Mouse (Mus musculus): ENCODE data around the gene Pnkd. TPM values are rescaled to one million over a fixed set of nuclear protein-coding genes. Genes with fewer than 3 reads are reported as not detected.

The Pnkd gene
- polyA plus RNA-seq, 1 experiment = 10.0 TPM

GRCm38 (mm10) chr1:74353453-74354229 lies 68.9 kb downstream of the Pnkd start:
- H3K36me3 ChIP-seq (ENCODE audit: control insufficient read depth) = no peaks in the 10 kb centered on the region
- TF ChIP-seq GATA1 (IDR thresholded peaks at IDR 0.05; ENCODE audit: low read length) (no peak), TAL1 (IDR thresholded peaks at IDR 0.05; ENCODE audit: low read length) (no peak)
- H3K27me3 ChIP-seq (ENCODE audit: control insufficient read depth) = no peaks in the 10 kb centered on the region
- no peaks in the 10 kb centered on the region for H3K9me3 ChIP-seq (ENCODE audit: control insufficient read depth, low read length)
- no peaks in the 10 kb centered on the region for H3K4me1 ChIP-seq (ENCODE audit: control insufficient read depth)
- H3K4me3 ChIP-seq (replicated peaks) = no peak overlapping the region

GRCm38 (mm10) chr1:74357531-74357930 lies 72.8 kb downstream of the Pnkd start:
- Histone ChIP-seq H3K4me1 (ENCODE audit: control insufficient read depth) (no peaks in the 10 kb centered on the region; the same call in 1 of the 2 replicates), H3K27me3 (ENCODE audit: control insufficient read depth) (no peaks in the 10 kb centered on the region), H3K36me3 (ENCODE audit: control insufficient read depth) (no peaks in the 10 kb centered on the region), H3K9me3 (ENCODE audit: control insufficient read depth, low read length) (no peaks in the 10 kb centered on the region), H3K4me3 (replicated peaks) (no peak overlapping the region)
- TF ChIP-seq TAL1 (IDR thresholded peaks at IDR 0.05; ENCODE audit: low read length) (no peak), GATA1 (IDR thresholded peaks at IDR 0.05; ENCODE audit: low read length) (no peak)

- H3K4me3 ChIP-seq (replicated peaks) = no peak overlapping the region
- no peaks in the 10 kb centered on the region; the same call in 1 of the 2 replicates for H3K4me1 ChIP-seq (ENCODE audit: control insufficient read depth)
- H3K9me3 ChIP-seq (ENCODE audit: control insufficient read depth, low read length) = no peaks in the 10 kb centered on the region
- no peaks in the 10 kb centered on the region for H3K27me3 ChIP-seq (ENCODE audit: control insufficient read depth)
- no peaks in the 10 kb centered on the region for H3K36me3 ChIP-seq (ENCODE audit: control insufficient read depth)
- TF ChIP-seq TAL1 (IDR thresholded peaks at IDR 0.05; ENCODE audit: low read length) (no peak), GATA1 (IDR thresholded peaks at IDR 0.05; ENCODE audit: low read length) (no peak)
Observed at GRCm38 (mm10) chr1:74359952-74360517, 75.3 kb downstream of the Pnkd start.

- no peak within 1 kb of the TSS for H3K4me3 ChIP-seq (replicated peaks)
- H3K4me1 ChIP-seq (ENCODE audit: control insufficient read depth) = no peaks in the 10 kb centered on the region; the same call in none of the 2 replicates
- TF ChIP-seq TAL1 (IDR thresholded peaks at IDR 0.05; ENCODE audit: low read length) = no peak
- TF ChIP-seq GATA1 (IDR thresholded peaks at IDR 0.05; ENCODE audit: low read length) = no peak
- H3K27me3 ChIP-seq (ENCODE audit: control insufficient read depth) = no peaks in the 10 kb centered on the region; the same call in 1 of the 2 replicates
- no peaks in the 10 kb centered on the region for H3K36me3 ChIP-seq (ENCODE audit: control insufficient read depth)
- no peaks in the 10 kb centered on the region for H3K9me3 ChIP-seq (ENCODE audit: control insufficient read depth, low read length)
Observed at GRCm38 (mm10) chr1:74361812-74362211, 77.1 kb downstream of the Pnkd start, which contains the start of gene Catip. Catip (plus strand) TSS chr1:74362108.

- Histone ChIP-seq H3K36me3 (ENCODE audit: control insufficient read depth) (no peaks in the 10 kb centered on the region), H3K4me1 (ENCODE audit: control insufficient read depth) (peaks cover 4% of the 10 kb centered on the region), H3K9me3 (ENCODE audit: control insufficient read depth, low read length) (no peaks in the 10 kb centered on the region), H3K27me3 (ENCODE audit: control insufficient read depth) (peaks cover 2% of the 10 kb centered on the region), H3K4me3 (replicated peaks) (no peak overlapping the region)
- TF ChIP-seq TAL1 (IDR thresholded peaks at IDR 0.05; ENCODE audit: low read length) (no peak), GATA1 (IDR thresholded peaks at IDR 0.05; ENCODE audit: low read length) (no peak)
Observed at GRCm38 (mm10) chr1:74362325-74363229, 77.8 kb downstream of the Pnkd start.

GRCm38 (mm10) chr1:74363437-74363836 lies 78.7 kb downstream of the Pnkd start:
- Histone ChIP-seq H3K4me1 (ENCODE audit: control insufficient read depth) (peaks cover 12% of the 10 kb centered on the region), H3K9me3 (ENCODE audit: control insufficient read depth, low read length) (no peaks in the 10 kb centered on the region), H3K27me3 (ENCODE audit: control insufficient read depth) (peaks cover 9% of the 10 kb centered on the region), H3K36me3 (ENCODE audit: control insufficient read depth) (no peaks in the 10 kb centered on the region), H3K4me3 (replicated peaks) (no peak overlapping the region)
- TF ChIP-seq GATA1 (IDR thresholded peaks at IDR 0.05; ENCODE audit: low read length) = no peak
- TF ChIP-seq TAL1 (IDR thresholded peaks at IDR 0.05; ENCODE audit: low read length) = no peak

GRCm38 (mm10) chr1:74364270-74364669 lies 79.5 kb downstream of the Pnkd start:
- Histone ChIP-seq H3K36me3 (ENCODE audit: control insufficient read depth) (no peaks in the 10 kb centered on the region), H3K4me1 (ENCODE audit: control insufficient read depth) (peaks cover 16% of the 10 kb centered on the region), H3K27me3 (ENCODE audit: control insufficient read depth) (peaks cover 9% of the 10 kb centered on the region), H3K4me3 (replicated peaks) (no peak overlapping the region), H3K9me3 (ENCODE audit: control insufficient read depth, low read length) (no peaks in the 10 kb centered on the region)
- TF ChIP-seq GATA1 (IDR thresholded peaks at IDR 0.05; ENCODE audit: low read length) = no peak
- TF ChIP-seq TAL1 (IDR thresholded peaks at IDR 0.05; ENCODE audit: low read length) = no peak

- Histone ChIP-seq H3K4me3 (replicated peaks) (peak overlapping the region; percentile 53), H3K4me1 (ENCODE audit: control insufficient read depth) (peaks cover 16% of the 10 kb centered on the region), H3K9me3 (ENCODE audit: control insufficient read depth, low read length) (no peaks in the 10 kb centered on the region), H3K36me3 (ENCODE audit: control insufficient read depth) (no peaks in the 10 kb centered on the region), H3K27me3 (ENCODE audit: control insufficient read depth) (peaks cover 11% of the 10 kb centered on the region)
- TF ChIP-seq GATA1 (IDR thresholded peaks at IDR 0.05; ENCODE audit: low read length) (no peak; the same call in 1 of the 2 replicates), TAL1 (IDR thresholded peaks at IDR 0.05; ENCODE audit: low read length) (no peak)
Observed at GRCm38 (mm10) chr1:74367886-74368645, 83.3 kb downstream of the Pnkd start.
